Mouse (Mus musculus): ENCODE data around the gene BC017158.

DNA sequence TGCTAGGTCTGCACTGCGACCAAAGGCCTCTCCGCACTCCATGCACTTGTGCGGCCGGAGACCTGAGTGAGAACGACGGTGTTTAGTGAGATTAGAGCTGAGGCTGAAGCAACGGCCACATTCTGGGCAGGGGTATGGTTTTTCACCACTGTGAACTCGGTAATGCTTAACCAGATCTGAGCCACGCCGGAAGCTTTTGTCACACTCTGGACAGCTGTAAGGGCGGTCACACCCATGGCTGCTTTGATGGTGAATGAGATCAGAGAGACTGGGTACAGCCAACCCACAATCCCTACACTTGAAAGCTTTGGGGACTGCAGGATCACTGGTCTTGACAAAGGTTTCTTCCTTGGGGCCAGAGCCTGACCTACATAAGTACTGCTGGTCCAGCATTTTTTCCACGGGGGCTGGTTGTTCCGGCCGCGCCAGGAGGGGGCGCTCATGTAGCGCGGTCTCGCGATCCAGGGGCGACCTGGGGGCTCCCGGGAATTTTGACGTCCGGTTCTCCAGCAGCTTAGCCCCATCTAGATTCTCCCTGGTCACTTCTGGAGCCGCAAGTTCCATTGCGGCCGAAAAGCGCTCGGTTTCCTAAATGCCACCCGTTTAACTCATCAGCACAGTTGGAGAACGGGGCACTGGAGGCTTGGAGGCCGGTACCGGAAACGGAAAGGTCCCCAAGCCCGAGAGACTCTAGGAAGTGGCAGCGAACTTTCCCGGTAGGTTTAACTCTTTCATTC, 60.9 kb downstream of the BC017158 start, which contains the start of gene Armc5:
- TF ChIP-seq CTCF (IDR thresholded peaks at IDR 0.05; ENCODE audit: low read depth, low read length) = peak; percentile 95
- no peak for TF ChIP-seq POLR2A (IDR thresholded peaks at IDR 0.05; ENCODE audit: borderline replicate concordance, low read depth, low read length)
